ENCODE assay signal across 9 mouse cellular contexts in genomic region chr5:137526192-137526936, GRCm38 (mm10). TPM values are rescaled to one million over a fixed set of nuclear protein-coding genes. Genes with fewer than 3 reads are reported as not detected.
DNase-seq lines count a peak whose midpoint lies in the region; ATAC-seq and TF ChIP-seq lines count a peak whose summit lies in the region.
"Had no signal": no experiment of that assay in that cellular context is flagged by ENCODE, and none has a peak within 500 bp of the region (broad histone marks: within the 10 kb centered on the region; RNA-seq: fewer than 3 reads in every experiment).

No protein-coding gene starts in this region.

- WGBS in liver, postnatal 0 days (ENCODE audit: insufficient replicate concordance) = 44% methylated on average over 16 of the region's 16 CpGs

- H3K9me3 ChIP-seq in liver, postnatal 0 days (ENCODE audit: low read length) = no peaks in the 10 kb centered on the region

- DNase-seq in left cerebral cortex, adult 18-20 months (ENCODE audit: low spot score in 2 of 2) = peak; percentile 31 to 52
- no peak for DNase-seq in left cerebral cortex, adult 8-10 months (ENCODE audit: low spot score in 2 of 2)
- DNase-seq in adrenal gland, postnatal 36 days = peak; percentile 64 to 80
- DNase-seq in induced T-regulatory cell, adult 2 months (ENCODE audit: low read depth) = peak; percentile 51
- peak; percentile 76 for DNase-seq in liver, postnatal 0 days
- peak; percentile 71 for DNase-seq in retina, embryonic 14.5 days (ENCODE audit: low spot score)
- DNase-seq in ovary, adult 18-20 months (ENCODE audit: low spot score) = no peak

- H3K4me2 ChIP-seq in liver, postnatal 0 days (ENCODE audit: low read depth, low read length) = no peak overlapping the region

- H3K4me1 ChIP-seq in liver, postnatal 0 days (ENCODE audit: insufficient read depth) = peaks cover 16% of the 10 kb centered on the region

- peak; percentile 47 for ATAC-seq in erythroblast, adult 5-6 weeks (replicated peaks; ENCODE audit: low FRiP score, poor library complexity, severe bottlenecking)
- peak; percentile 56 for ATAC-seq in liver, postnatal 0 days

- H3K27me3 ChIP-seq in liver, postnatal 0 days (ENCODE audit: insufficient read depth, low read length) = no peaks in the 10 kb centered on the region

- TF ChIP-seq EP300 in liver, postnatal 0 days (IDR thresholded peaks at IDR 0.05; ENCODE audit: low read depth) = no peak

- H3K36me3 ChIP-seq in liver, postnatal 0 days (replicated peaks; ENCODE audit: insufficient read depth, low read length) = peaks cover 89% of the 10 kb centered on the region

- no peak overlapping the region for H3K4me3 ChIP-seq in liver, postnatal 0 days (ENCODE audit: low read depth, low read length)

- peak; percentile 34 for TF ChIP-seq CTCF in liver, postnatal 0 days (IDR thresholded peaks at IDR 0.05; ENCODE audit: low read depth)

- peak overlapping the region; percentile 12; the same call in 1 of the 2 replicates for H3K27ac ChIP-seq in liver, postnatal 0 days (ENCODE audit: low read depth)

- H3K9ac ChIP-seq in liver, postnatal 0 days (replicated peaks) = no peak overlapping the region

RNA-seq across cellular contexts. Expression of gene Epo, which starts 6.7 kb away (rescaled TPM):
- not detected for total RNA-seq in left cerebral cortex, adult 18-20 months (2021)
- total RNA-seq in left cerebral cortex, adult 8-10 months (2022) = not detected
- total RNA-seq in adrenal gland, postnatal 36 days (2021) = not detected
- total RNA-seq in erythroblast, adult 5-6 weeks (2015; ENCODE audit: low replicate concordance) = not detected in 2 replicates
- not detected in 2 replicates for total RNA-seq in erythroblast, adult 5-6 weeks (2017; ENCODE audit: low replicate concordance)
- 0.13 and 0.26 TPM in 2 replicates for polyA plus RNA-seq in liver, postnatal 0 days (2015; fragmentation: Nextera tagmentation; extraction: Ambion mirVana)
- total RNA-seq: left cerebral cortex, postnatal 25 days had no signal

RNA-seq across cellular contexts. Expression of gene Gnb2, which starts 6.9 kb away (rescaled TPM):
- 100 to 1,000 TPM; 607 to 661 TPM for total RNA-seq in left cerebral cortex, adult 18-20 months (2021)
- total RNA-seq in left cerebral cortex, adult 8-10 months (2022) = 100 to 1,000 TPM; 654 to 672 (median 660) TPM
- 100 to 1,000 TPM; 544 to 638 TPM for total RNA-seq in adrenal gland, postnatal 36 days (2021)
- total RNA-seq in erythroblast, adult 5-6 weeks (2015; ENCODE audit: low replicate concordance) = 77.0 and 113 TPM in 2 replicates
- total RNA-seq in erythroblast, adult 5-6 weeks (2017; ENCODE audit: low replicate concordance) = 94.2 and 96.3 TPM in 2 replicates
- 165 and 177 TPM in 2 replicates for polyA plus RNA-seq in liver, postnatal 0 days (2015; fragmentation: Nextera tagmentation; extraction: Ambion mirVana)

RNA-seq across cellular contexts. Expression of gene Gigyf1, which starts 8.0 kb away (rescaled TPM):
- total RNA-seq in left cerebral cortex, adult 18-20 months (2021) = 10 to 100 TPM; 62.3 to 65.6 TPM
- total RNA-seq in left cerebral cortex, adult 8-10 months (2022) = 10 to 100 TPM; 62.1 to 65.2 (median 63.5) TPM
- total RNA-seq in adrenal gland, postnatal 36 days (2021) = 10 to 100 TPM; 32.0 to 32.8 TPM
- 5.6 and 6.1 TPM in 2 replicates for total RNA-seq in erythroblast, adult 5-6 weeks (2015; ENCODE audit: low replicate concordance)
- 5.3 and 8.4 TPM in 2 replicates for total RNA-seq in erythroblast, adult 5-6 weeks (2017; ENCODE audit: low replicate concordance)
- 2.8 and 4.0 TPM in 2 replicates for polyA plus RNA-seq in liver, postnatal 0 days (2015; fragmentation: Nextera tagmentation; extraction: Ambion mirVana)

RNA-seq across cellular contexts. Expression of gene Pop7, which starts 24.0 kb away (rescaled TPM):
- 10 to 100 TPM; 31.3 to 33.3 TPM for total RNA-seq in left cerebral cortex, adult 18-20 months (2021)
- 10 to 100 TPM; 32.3 to 34.8 (median 32.8) TPM for total RNA-seq in left cerebral cortex, adult 8-10 months (2022)
- 10 to 100 TPM; 25.6 to 27.0 TPM for total RNA-seq in adrenal gland, postnatal 36 days (2021)
- total RNA-seq in erythroblast, adult 5-6 weeks (2015; ENCODE audit: low replicate concordance) = 9.0 TPM in 1 of 2 replicates, not detected in the other
- 4.4 and 7.2 TPM in 2 replicates for total RNA-seq in erythroblast, adult 5-6 weeks (2017; ENCODE audit: low replicate concordance)
- polyA plus RNA-seq in liver, postnatal 0 days (2015; fragmentation: Nextera tagmentation; extraction: Ambion mirVana) = 27.5 and 27.7 TPM in 2 replicates

RNA-seq across cellular contexts. Expression of gene Actl6b, which starts 27.0 kb away (rescaled TPM):
- total RNA-seq in left cerebral cortex, adult 18-20 months (2021) = 100 to 1,000 TPM; 112 to 115 TPM
- 100 to 1,000 TPM; 111 to 119 (median 113) TPM for total RNA-seq in left cerebral cortex, adult 8-10 months (2022)
- 1 to 10 TPM; 2.6 to 3.3 TPM for total RNA-seq in adrenal gland, postnatal 36 days (2021)
- total RNA-seq in erythroblast, adult 5-6 weeks (2015; ENCODE audit: low replicate concordance) = not detected in 2 replicates
- not detected in 2 replicates for total RNA-seq in erythroblast, adult 5-6 weeks (2017; ENCODE audit: low replicate concordance)
- polyA plus RNA-seq in liver, postnatal 0 days (2015; fragmentation: Nextera tagmentation; extraction: Ambion mirVana) = not detected in 2 replicates

Comparison
In these comparisons a context has a peak if more than half of its experiments do, and no peak if none do; other contexts are left out.
1. DNase-seq: peak in left cerebral cortex, adult 18-20 months (2 of 2), adrenal gland, postnatal 36 days (2 of 2), induced T-regulatory cell, adult 2 months (single experiment), liver, postnatal 0 days (single experiment) and retina, embryonic 14.5 days (single experiment); none in left cerebral cortex, adult 8-10 months (0 of 2) and ovary, adult 18-20 months (single experiment).
2. RNA of gene Gnb2, which starts 6.9 kb away (total RNA-seq): 654 to 672 TPM in left cerebral cortex, adult 8-10 months, 607 to 661 TPM in left cerebral cortex, adult 18-20 months and 544 to 638 TPM in adrenal gland, postnatal 36 days; 77.0 to 113 TPM in erythroblast, adult 5-6 weeks; every median in the first group is over 4 times any median in the second.